Mouse (Mus musculus) heart, embryonic 12.5 days (tissue): ENCODE data around the gene Kcnk12. TPM values are rescaled to one million over a fixed set of nuclear protein-coding genes. Genes with fewer than 3 reads are reported as not detected.

Source experiments
- ATAC-seq: fragments of 200-750 bp; cut with Nextera tagmentation; 2 replicates; pipeline ENCODE4 v1.8.0; 2017; ENCODE audit warnings: moderate TSS enrichment, moderate library complexity; ENCODE audit not compliant: insufficient number of reproducible peaks, low FRiP score
- H3K27ac ChIP-seq: fragments of 300-500 bp; sonication (generic); 2 replicates; pipeline ENCODE4 v1.5.1; 2016; ENCODE audit warnings: mild to moderate bottlenecking, moderate library complexity; ENCODE audit not compliant: poor library complexity, severe bottlenecking
- H3K27me3 ChIP-seq: fragments of 300-500 bp; sonication (generic); replicated peaks from 2 replicates; pipeline ENCODE4 v1.6.1; 2016; ENCODE audit warnings: mild to moderate bottlenecking, moderate library complexity
- H3K36me3 ChIP-seq: fragments of 300-500 bp; sonication (generic); 2 replicates; pipeline ENCODE4 v1.6.1; 2016; ENCODE audit warnings: mild to moderate bottlenecking, moderate library complexity
- H3K4me1 ChIP-seq: fragments of 300-500 bp; sonication (generic); replicated peaks from 2 replicates; pipeline ENCODE4 v1.6.1; 2016; ENCODE audit warnings: mild to moderate bottlenecking
- H3K4me2 ChIP-seq: fragments of 300-500 bp; sonication (generic); 2 replicates; pipeline ENCODE4 v1.6.1; 2016; ENCODE audit warnings: mild to moderate bottlenecking, moderate library complexity
- H3K4me3 ChIP-seq: fragments of 300-500 bp; sonication (generic); 2 replicates; pipeline ENCODE4 v1.5.1; 2016; ENCODE audit warnings: mild to moderate bottlenecking
- H3K9ac ChIP-seq: fragments of 300-500 bp; sonication (generic); 2 replicates; pipeline ENCODE4 v1.6.1; 2016; ENCODE audit warnings: mild to moderate bottlenecking, moderate library complexity
- H3K9me3 ChIP-seq: fragments of 300-500 bp; sonication (generic); replicated peaks from 2 replicates; pipeline ENCODE4 v1.6.1; 2016; ENCODE audit warnings: mild to moderate bottlenecking, moderate library complexity
- whole genome bisulfite sequencing: fragments of 180-500 bp; shearing (Covaris S2); methylation state at CpG from one replicate; pipeline ENCODE4 v1.1.7; 2016; 5-methylcytosine and 5-hydroxymethylcytosine counted together
- polyA plus RNA-seq: library from polyadenylated mRNA; unstranded; fragments of >200 nt; fragmentation: Nextera tagmentation; extraction: Ambion mirVana; gene quantifications from 2 replicates; pipeline ENCODE4 v1.2.1, GENCODE M21; 2016

The Kcnk12 gene
- 0.11 and 0.13 TPM in 2 replicates for polyA plus RNA-seq

DNA sequence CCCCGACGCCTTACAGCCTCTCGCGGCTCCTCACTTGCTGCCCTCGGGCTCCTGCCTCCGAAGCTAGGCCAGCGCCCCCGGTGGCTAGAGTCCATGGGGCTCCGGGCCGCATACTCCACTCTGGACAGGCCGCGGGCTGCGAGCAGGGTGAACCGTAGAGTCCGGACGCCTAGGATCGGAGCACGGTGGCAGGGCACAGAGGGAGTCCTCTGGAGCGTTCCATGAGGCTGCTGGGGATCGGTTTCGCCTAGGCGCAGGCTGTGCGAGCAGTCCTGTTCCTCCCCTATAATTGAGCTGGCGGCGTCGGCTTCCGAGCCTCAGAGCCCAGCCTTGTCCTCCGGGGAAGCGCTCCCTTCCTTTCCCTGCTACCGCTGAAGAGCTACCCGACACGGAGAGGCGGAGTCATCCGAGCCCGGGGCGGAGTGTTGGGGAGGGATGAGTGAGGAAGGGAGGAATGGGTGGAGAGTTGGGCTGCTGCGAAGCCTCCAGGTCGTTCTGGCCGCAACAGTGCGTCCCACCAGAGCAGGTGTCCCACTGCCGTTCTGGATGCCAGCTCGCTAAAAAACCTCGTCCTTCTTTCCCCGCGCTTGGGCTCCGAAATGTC, at the start of gene Kcnk12:
TSS of gene Kcnk12 (minus strand) at position 307 of the 604 bp plus-strand sequence.
- peak within 1 kb of the TSS; percentile 7; the same call in 1 of the 2 replicates for H3K9ac ChIP-seq
- peaks cover 27% of the 10 kb centered on the region for H3K4me1 ChIP-seq
- H3K36me3 ChIP-seq, result no peaks in the 10 kb centered on the region
- WGBS, result under 1% methylated on average over 46 of the region's 46 CpGs
- no peaks in the 10 kb centered on the region for H3K9me3 ChIP-seq
- H3K4me2 ChIP-seq, result peak within 1 kb of the TSS; percentile 93
- no peak within 1 kb of the TSS for H3K27ac ChIP-seq
- H3K4me3 ChIP-seq, result peak within 1 kb of the TSS; percentile 50
- peaks cover 85% of the 10 kb centered on the region for H3K27me3 ChIP-seq
- 0 out of 2 replicates have a peak, but pooled peaks have one; percentile 34 for ATAC-seq

DNA sequence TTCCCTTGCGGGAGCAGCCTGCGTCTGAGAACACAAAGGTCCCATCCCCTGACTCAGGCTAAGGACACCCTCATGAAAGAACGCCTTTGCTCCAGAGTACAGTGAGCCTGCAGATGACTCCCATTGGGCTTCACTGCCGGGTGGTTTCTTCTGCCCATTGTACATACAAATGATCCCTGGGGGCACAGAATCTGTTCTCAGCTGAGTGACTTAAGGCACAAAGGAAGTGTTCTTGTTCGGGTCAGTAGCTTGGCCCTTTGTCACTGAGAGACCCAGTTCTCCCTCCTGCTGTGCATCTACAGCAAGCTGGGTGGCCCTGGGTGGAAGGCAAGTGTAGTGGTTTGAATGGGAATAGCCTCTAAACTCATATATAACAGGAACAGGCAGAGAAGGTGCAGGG, 44.4 kb upstream of the Kcnk12 start:
- Histone ChIP-seq H3K4me1 (no peaks in the 10 kb centered on the region), H3K4me2 (no peak overlapping the region), H3K9me3 (peaks cover 16% of the 10 kb centered on the region), H3K36me3 (no peaks in the 10 kb centered on the region), H3K27me3 (0 out of 2 replicates have a peak, but pooled peaks cover 3% of the 10 kb centered on the region), H3K27ac (no peak overlapping the region), H3K9ac (no peak overlapping the region), H3K4me3 (no peak overlapping the region)
- WGBS, result 89% methylated on average over 5 of the region's 5 CpGs
- ATAC-seq, result no peak

DNA sequence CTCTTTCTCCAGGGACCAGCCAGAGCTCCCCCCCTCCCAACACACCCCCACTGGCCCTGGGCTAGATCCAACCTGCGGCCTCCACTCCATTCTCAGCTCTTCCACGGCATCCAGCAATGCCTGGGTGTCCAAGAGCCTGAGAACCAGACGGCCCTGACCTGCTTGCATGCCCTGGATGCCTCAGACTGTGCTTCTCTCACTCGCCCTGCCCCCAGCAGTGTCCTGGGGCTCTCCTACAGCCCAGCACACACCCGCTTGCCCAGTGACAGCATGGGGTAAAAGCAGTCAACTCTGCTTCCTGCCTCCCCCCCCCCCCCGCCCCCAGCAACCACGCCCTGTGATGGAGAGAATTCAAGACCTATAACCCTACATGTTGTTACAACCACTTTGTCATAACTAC, 42.3 kb upstream of the Kcnk12 start:
- 51% methylated on average over 7 of the region's 7 CpGs for WGBS
- H3K4me3 ChIP-seq, result no peak overlapping the region
- no peak overlapping the region for H3K27ac ChIP-seq
- no peak overlapping the region for H3K9ac ChIP-seq
- no peaks in the 10 kb centered on the region for H3K36me3 ChIP-seq
- H3K4me1 ChIP-seq, result no peaks in the 10 kb centered on the region
- 0 out of 2 replicates have a peak, but pooled peaks cover 3% of the 10 kb centered on the region for H3K27me3 ChIP-seq
- no peak overlapping the region for H3K4me2 ChIP-seq
- ATAC-seq, result no peak
- peaks cover 16% of the 10 kb centered on the region for H3K9me3 ChIP-seq

DNA sequence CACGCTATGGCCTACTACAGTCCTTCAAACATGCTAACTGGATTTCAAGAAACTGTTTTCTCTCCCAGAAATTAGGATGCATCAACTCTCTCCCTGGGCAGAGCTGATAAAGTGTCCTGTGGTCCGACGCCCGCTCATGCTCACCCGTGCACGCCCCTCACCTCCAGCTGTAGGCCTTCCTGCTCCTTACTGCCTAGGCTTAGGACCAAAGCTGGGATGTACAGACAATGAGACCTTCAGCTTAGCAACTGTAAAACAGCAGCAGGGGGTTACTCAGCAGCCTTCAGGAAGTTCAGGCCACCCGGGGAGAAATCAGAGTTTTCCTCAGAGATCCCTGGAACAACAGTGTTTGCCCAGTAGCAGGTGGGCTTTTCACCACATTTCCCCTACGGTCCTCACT, 37.1 kb upstream of the Kcnk12 start:
- Histone ChIP-seq H3K4me1 (no peaks in the 10 kb centered on the region), H3K9me3 (no peaks in the 10 kb centered on the region), H3K4me2 (no peak overlapping the region), H3K27me3 (0 out of 2 replicates have a peak, but pooled peaks cover 3% of the 10 kb centered on the region), H3K4me3 (no peak overlapping the region), H3K9ac (no peak overlapping the region), H3K36me3 (no peaks in the 10 kb centered on the region), H3K27ac (no peak overlapping the region)
- WGBS, result 42% methylated on average over 8 of the region's 8 CpGs
- no peak for ATAC-seq

DNA sequence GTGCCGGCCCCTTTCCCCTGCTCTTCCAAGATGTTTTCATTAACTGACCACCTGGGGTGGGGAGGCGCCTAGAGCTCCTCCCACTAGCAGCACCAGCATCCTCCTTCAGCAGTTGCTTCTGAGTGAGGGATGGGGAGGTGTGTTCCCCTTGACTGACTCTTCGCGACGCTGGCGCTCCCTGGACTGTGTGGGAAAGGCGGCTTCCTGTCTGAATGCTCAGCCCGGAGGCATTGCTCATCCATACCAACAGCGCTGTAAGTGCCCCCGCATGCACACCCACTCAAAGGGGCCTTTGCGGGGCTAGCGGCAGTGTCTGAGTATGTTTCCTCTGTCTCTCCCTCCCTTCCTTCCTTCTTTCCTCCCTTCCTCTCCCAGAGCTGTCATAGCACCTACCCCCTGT, 29.1 kb upstream of the Kcnk12 start:
- Histone ChIP-seq H3K9ac (no peak overlapping the region), H3K9me3 (no peaks in the 10 kb centered on the region), H3K27ac (no peak overlapping the region), H3K4me3 (no peak overlapping the region), H3K4me1 (peaks cover 16% of the 10 kb centered on the region), H3K36me3 (no peaks in the 10 kb centered on the region), H3K4me2 (peak overlapping the region; percentile 24; the same call in 1 of the 2 replicates), H3K27me3 (peaks cover 30% of the 10 kb centered on the region)
- WGBS, result 12% methylated on average over 12 of the region's 12 CpGs
- ATAC-seq, result no peak

DNA sequence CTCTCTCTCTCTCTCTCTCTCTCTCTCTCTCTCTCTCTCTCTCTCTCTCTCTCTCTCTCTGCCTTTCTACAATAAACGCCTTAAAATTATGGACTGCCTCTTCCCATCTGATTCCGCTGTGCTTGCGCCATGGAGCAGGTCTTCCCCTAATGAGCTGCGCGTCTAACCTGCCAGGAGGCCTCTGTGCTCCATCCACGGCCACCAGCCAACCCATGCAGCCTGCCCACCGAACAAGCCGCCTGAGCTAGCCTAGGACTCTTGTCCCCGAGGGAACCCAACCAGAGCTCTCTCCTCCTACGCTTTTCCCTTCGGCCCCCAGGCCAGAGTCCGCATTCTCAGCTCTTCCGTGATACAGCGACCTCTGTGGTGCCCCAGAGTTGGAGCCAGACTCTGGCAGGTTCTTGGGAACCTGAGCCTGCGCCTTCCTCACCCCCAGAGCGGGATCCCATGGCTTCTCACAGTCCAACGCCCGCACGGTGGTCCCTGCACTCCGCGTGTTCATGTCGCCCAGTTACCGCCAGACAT, 28.3 kb upstream of the Kcnk12 start:
- Histone ChIP-seq H3K36me3 (no peaks in the 10 kb centered on the region), H3K9me3 (no peaks in the 10 kb centered on the region), H3K4me3 (0 out of 2 replicates have a peak overlapping the region, but pooled peaks have one; percentile 3), H3K9ac (no peak overlapping the region), H3K4me2 (peak overlapping the region; percentile 50), H3K4me1 (peaks cover 16% of the 10 kb centered on the region), H3K27me3 (peaks cover 30% of the 10 kb centered on the region), H3K27ac (no peak overlapping the region)
- 14% methylated on average over 22 of the region's 23 CpGs for WGBS
- no peak for ATAC-seq

DNA sequence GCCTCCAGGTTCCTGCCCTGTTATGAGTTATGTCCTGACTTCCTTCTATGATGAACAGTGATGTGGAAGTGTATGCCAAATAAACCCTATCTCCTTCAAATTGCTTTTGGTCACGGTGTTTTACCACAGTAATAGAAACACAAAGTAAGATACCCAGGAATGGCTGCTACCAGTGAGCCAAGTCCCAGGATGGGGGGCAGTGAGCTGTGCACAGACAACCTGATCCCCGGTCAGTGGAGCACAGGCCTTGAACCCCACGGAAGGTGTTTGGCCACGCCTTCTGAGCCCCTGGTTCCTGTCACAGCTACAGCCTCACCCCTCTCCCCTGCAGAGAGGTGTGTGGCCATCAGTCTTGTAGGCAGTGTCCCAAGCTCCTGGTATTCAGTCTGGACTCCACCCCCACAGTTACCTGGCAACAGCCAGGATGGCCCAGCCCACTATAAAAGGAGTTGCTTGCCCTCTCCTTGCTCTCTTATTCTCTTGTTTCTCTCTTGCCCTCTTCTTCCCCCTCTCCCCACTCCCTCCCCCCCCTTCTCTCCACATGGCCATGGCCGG, 27.7 kb upstream of the Kcnk12 start:
- no peak for ATAC-seq
- 29% methylated on average over 5 of the region's 5 CpGs for WGBS

DNA sequence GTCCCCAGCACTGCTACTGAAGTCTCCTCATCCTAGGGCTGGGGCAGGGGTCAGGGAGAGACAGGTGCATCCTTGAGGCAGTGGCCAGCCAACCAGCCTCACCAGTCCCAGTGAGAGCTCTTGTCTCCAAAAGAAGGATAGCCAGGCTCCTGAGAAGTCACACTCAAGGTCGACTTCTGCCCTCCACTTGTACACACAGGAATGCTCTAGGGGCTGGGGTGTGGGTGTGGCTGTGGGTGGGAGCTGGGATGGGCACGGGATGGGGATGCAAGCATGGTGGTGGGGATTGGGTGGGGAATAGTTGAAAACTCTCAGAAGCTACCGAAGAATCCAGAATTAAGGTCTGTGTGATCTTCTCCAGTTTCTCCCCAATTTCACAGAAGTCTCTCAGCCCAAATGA, 25.2 kb upstream of the Kcnk12 start:
- Histone ChIP-seq H3K36me3 (no peaks in the 10 kb centered on the region), H3K4me3 (no peak overlapping the region), H3K4me1 (peaks cover 12% of the 10 kb centered on the region), H3K27ac (no peak overlapping the region), H3K9ac (no peak overlapping the region), H3K4me2 (no peak overlapping the region), H3K9me3 (peaks cover 8% of the 10 kb centered on the region), H3K27me3 (peaks cover 26% of the 10 kb centered on the region)
- WGBS, result 71% methylated on average over 3 of the region's 3 CpGs
- no peak for ATAC-seq

More for the DNA sequence above, 27.7 kb upstream of the Kcnk12 start:
- Histone ChIP-seq H3K4me1 (peaks cover 16% of the 10 kb centered on the region), H3K4me3 (no peak overlapping the region), H3K9me3 (no peaks in the 10 kb centered on the region), H3K4me2 (peak overlapping the region; percentile 50; the same call in 1 of the 2 replicates), H3K36me3 (no peaks in the 10 kb centered on the region), H3K27me3 (peaks cover 30% of the 10 kb centered on the region), H3K27ac (no peak overlapping the region), H3K9ac (no peak overlapping the region)

DNA sequence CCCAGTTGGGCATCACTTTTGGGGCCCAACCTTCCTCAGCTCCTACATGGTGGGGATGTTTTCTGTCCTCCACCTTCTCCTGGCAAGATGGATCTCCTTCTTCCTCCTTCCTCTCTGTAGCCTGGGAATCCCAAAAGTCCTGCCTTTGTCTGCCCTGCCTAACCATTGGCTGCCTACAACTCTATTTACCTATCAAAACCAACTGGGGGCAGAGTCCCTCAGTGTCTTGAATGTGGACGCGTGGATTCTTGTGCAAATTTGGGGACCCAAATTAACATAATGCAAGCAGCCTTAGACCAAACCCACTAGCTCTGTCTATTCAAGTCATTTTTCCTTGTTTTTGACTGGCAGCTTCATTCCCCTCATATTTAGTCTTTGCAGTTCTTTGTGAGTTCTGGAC, 11.8 kb upstream of the Kcnk12 start:
- WGBS, result 79% methylated on average over 2 of the region's 2 CpGs
- no peak for ATAC-seq
- no peak overlapping the region for H3K27ac ChIP-seq
- no peak overlapping the region for H3K9ac ChIP-seq
- no peak overlapping the region for H3K4me2 ChIP-seq
- H3K36me3 ChIP-seq, result no peaks in the 10 kb centered on the region
- no peaks in the 10 kb centered on the region for H3K27me3 ChIP-seq
- H3K9me3 ChIP-seq, result no peaks in the 10 kb centered on the region
- no peaks in the 10 kb centered on the region for H3K4me1 ChIP-seq
- H3K4me3 ChIP-seq, result no peak overlapping the region

DNA sequence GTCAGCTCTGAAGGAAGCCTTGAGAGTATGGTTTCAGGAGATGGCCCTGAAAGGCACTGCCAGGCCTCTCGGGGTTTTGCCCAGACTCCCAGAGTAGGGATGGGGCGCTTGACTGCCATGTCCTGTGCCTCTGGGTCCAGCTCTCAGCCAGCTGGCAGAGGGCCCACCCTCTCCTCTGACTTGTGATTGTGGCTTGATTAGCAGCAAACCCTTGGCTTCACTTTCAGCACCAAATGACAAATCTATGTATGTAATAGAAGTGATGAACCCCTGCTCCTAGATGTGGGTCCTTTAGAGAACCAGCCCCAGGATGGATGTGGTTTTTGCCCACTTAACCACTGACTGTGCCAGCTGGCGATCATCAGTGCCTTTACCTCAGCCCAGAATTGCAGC, 2.1 kb upstream of the Kcnk12 start:
- H3K9me3 ChIP-seq, result no peaks in the 10 kb centered on the region
- no peak for ATAC-seq
- H3K4me3 ChIP-seq, result no peak overlapping the region
- H3K4me1 ChIP-seq, result peaks cover 21% of the 10 kb centered on the region
- no peak overlapping the region for H3K9ac ChIP-seq
- no peaks in the 10 kb centered on the region for H3K36me3 ChIP-seq
- no peak overlapping the region for H3K4me2 ChIP-seq
- 57% methylated on average over 3 of the region's 3 CpGs for WGBS
- no peak overlapping the region for H3K27ac ChIP-seq
- H3K27me3 ChIP-seq, result peaks cover 69% of the 10 kb centered on the region

DNA sequence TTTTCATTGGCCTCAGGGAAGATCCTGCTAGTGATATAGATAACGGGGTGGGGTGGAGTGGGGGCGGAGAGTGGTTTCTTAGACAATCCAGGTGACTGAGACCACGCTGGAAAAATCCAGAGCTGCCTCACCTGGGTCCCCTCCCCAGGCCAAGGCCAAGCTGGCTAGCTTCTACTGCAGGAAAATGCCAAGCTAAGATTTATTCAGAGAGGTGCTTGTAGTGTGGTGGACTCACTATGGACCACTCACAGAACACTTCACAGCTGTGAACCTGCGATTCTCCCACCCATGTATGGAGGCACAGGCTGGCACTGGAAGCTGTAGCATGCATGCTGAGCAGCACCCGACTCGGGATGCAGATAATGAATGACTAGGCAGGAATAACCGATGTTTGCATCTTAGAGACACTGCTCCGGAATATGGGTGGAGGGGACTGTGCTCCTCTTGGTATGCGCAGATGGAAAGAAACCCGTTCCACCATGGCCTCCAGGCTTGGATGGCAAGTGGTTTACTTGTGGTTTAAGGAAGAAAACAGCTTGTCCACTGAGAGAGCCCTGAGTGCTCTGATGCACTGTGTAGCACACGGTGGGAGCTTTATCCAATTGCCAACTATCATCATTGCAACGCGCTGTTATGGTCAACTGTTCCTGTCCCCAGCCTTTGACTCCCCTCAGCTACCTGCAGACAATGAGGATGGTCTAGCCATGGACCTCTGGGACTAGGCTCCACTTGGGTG, 1.6 kb upstream of the Kcnk12 start:
- no peak overlapping the region for H3K4me2 ChIP-seq
- WGBS, result 55% methylated on average over 13 of the region's 13 CpGs
- H3K27me3 ChIP-seq, result peaks cover 75% of the 10 kb centered on the region
- H3K4me3 ChIP-seq, result no peak overlapping the region
- H3K9me3 ChIP-seq, result no peaks in the 10 kb centered on the region
- no peak overlapping the region for H3K9ac ChIP-seq
- no peak for ATAC-seq
- H3K36me3 ChIP-seq, result no peaks in the 10 kb centered on the region
- peaks cover 21% of the 10 kb centered on the region for H3K4me1 ChIP-seq
- H3K27ac ChIP-seq, result no peak overlapping the region
